Mouse (Mus musculus) hindbrain, postnatal 0 days (tissue): Measurements from ENCODE around the gene Lats1. TPM values are rescaled to one million over a fixed set of nuclear protein-coding genes. Genes with fewer than 3 reads are reported as not detected.

Experiments
- ATAC-seq: fragments of 200-750 bp; cut with Nextera tagmentation; 2 replicates; pipeline ENCODE4 v1.8.0; 2017; ENCODE audit warnings: mild to moderate bottlenecking, moderate TSS enrichment, moderate library complexity
- DNase-seq: peaks from one replicate; pipeline ENCODE4 v3.0.0-alpha.2; 2015; ENCODE audit warnings: low spot score
- H3K27ac ChIP-seq: fragments of 300-500 bp; sonication (generic); 2 replicates; pipeline ENCODE4 v1.5.1; 2014; ENCODE audit warnings: mild to moderate bottlenecking
- H3K27me3 ChIP-seq: fragments of 300-500 bp; sonication (generic); 2 replicates; pipeline ENCODE4 v1.6.1; 2014; ENCODE audit warnings: low read length, mixed read lengths; ENCODE audit not compliant: insufficient read depth
- H3K36me3 ChIP-seq: fragments of 300-500 bp; sonication (generic); 2 replicates; pipeline ENCODE4 v1.6.1; 2014; ENCODE audit warnings: low read length, mixed read lengths; ENCODE audit not compliant: insufficient read depth
- H3K4me1 ChIP-seq: fragments of 300-500 bp; sonication (generic); 2 replicates; pipeline ENCODE4 v1.6.1; 2014; ENCODE audit warnings: antibody characterized with exemption, low read length, mixed read lengths; ENCODE audit not compliant: insufficient read depth
- H3K4me2 ChIP-seq: fragments of 300-500 bp; sonication (generic); 2 replicates; pipeline ENCODE4 v1.6.1; 2014; ENCODE audit warnings: low read depth, mild to moderate bottlenecking, low read length, moderate library complexity, mixed read lengths
- H3K4me3 ChIP-seq: fragments of 300-500 bp; sonication (generic); 2 replicates; pipeline ENCODE4 v1.5.1; 2014; ENCODE audit warnings: low read length
- H3K9ac ChIP-seq: fragments of 300-500 bp; sonication (generic); replicated peaks from 2 replicates; pipeline ENCODE4 v1.6.1; 2014; ENCODE audit warnings: mild to moderate bottlenecking, low read length, moderate library complexity, mixed read lengths
- H3K9me3 ChIP-seq: fragments of 300-500 bp; sonication (generic); 2 replicates; pipeline ENCODE4 v1.6.1; 2016; ENCODE audit warnings: low read length, mixed read lengths
- CTCF ChIP-seq: IDR thresholded peaks from 2 replicates; pipeline ENCODE4 v1.5.1; 2016; ENCODE audit warnings: antibody characterized with exemption, control low read depth, low read depth
- WGBS: fragments of 180-500 bp; shearing (Covaris S2); extraction: QIAGEN DNeasy Blood & Tissue Kit; methylation state at CpG from one replicate; pipeline ENCODE4 v1.1.7; 2014; 5-methylcytosine and 5-hydroxymethylcytosine counted together
- polyA plus RNA-seq: library from polyadenylated mRNA; unstranded; fragments of >200 nt; fragmentation: Nextera tagmentation; extraction: Ambion mirVana; gene quantifications from 2 replicates; pipeline ENCODE4 v1.2.1, GENCODE M21; 2015
- total RNA-seq: library from RNA; depleted of rRNA; stranded (reverse); fragments of >200 nt; gene quantifications from 2 replicates; pipeline ENCODE4 v1.2.3, GENCODE M21; 2014; rRNA removed

The Lats1 gene
- total and polyA plus RNA-seq, 2 experiments from 2014 or later: 7.1 to 39.2 TPM

DNA sequence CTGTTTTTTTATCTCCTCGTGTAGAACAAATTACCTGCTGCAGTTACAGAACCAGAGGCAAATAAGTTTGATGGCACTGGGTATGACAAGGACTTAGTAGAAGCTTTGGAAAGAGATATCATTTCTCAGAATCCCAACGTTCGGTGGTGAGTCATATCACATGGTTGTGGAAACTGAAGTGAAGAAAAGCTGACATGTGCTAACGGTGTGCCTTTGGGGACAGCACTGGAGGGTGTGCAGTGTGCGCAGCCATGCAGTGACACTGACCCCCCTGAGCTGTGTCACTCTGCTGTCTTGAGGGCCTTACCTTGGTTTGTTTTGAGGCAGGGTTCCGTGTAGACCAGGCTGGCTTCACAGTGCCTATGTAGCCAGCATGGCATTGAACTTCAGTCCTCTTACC is 67.7 kb downstream of the Lats1 start:
- H3K36me3 ChIP-seq: peaks cover 35% of the 10 kb centered on the region

DNA sequence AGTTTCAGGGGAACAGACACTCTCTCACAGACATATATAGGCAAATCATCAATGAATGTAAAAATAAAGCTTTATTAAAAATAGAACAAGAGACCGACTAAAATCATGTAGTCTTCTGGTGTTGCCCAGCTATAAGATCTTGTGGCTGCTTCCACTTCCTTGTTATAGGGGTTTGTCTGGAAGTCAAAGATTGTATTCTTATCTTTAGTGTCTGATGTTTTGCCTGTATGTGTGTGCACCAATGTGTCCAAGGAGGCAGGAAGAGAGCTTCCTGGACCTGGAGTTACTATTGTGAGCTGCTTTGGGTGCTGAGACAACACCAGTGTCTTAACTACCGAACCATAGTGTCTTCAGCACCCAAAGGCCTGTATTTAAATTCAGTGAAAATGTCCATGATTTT is 76.5 kb downstream of the Lats1 start:
- Histone ChIP-seq H3K27ac (no peak overlapping the region), H3K9me3 (no peaks in the 10 kb centered on the region), H3K4me3 (no peak overlapping the region), H3K4me1 (no peaks in the 10 kb centered on the region), H3K27me3 (no peaks in the 10 kb centered on the region), H3K36me3 (peaks cover 13% of the 10 kb centered on the region), H3K9ac (no peak overlapping the region), H3K4me2 (no peak overlapping the region)
- DNase-seq (no peak), ATAC-seq (no peak)
- WGBS: 94% methylated on average over 2 of the region's 2 CpGs
- TF ChIP-seq CTCF: no peak

More for the DNA sequence above, 67.7 kb downstream of the Lats1 start:
- H3K27ac ChIP-seq: no peak overlapping the region
- no peaks in the 10 kb centered on the region for H3K27me3 ChIP-seq
- ATAC-seq (no peak), DNase-seq (no peak)
- no peak overlapping the region for H3K4me3 ChIP-seq
- H3K9me3 ChIP-seq: no peaks in the 10 kb centered on the region
- H3K9ac ChIP-seq: no peak overlapping the region
- 93% methylated on average over 6 of the region's 6 CpGs for WGBS
- TF ChIP-seq CTCF: no peak
- H3K4me2 ChIP-seq: no peak overlapping the region
- no peaks in the 10 kb centered on the region for H3K4me1 ChIP-seq

Other genes starting within 250 kb of the Lats1 start
- 2.4 and 7.1 TPM in 2 replicates for gene Ulbp1, start 207.6 kb upstream of the Lats1 start, total RNA-seq
- gene Ulbp1, start 207.6 kb upstream of the Lats1 start, polyA plus RNA-seq: 0.61 and 0.67 TPM in 2 replicates
- gene Lrp11, start 91.4 kb upstream of the Lats1 start, total RNA-seq: 162 and 204 TPM in 2 replicates
- gene Lrp11, start 91.4 kb upstream of the Lats1 start, polyA plus RNA-seq: 55.4 and 56.1 TPM in 2 replicates
- gene Nup43, start 13.7 kb upstream of the Lats1 start, total RNA-seq: 10.2 and 11.6 TPM in 2 replicates
- gene Nup43, start 13.7 kb upstream of the Lats1 start, polyA plus RNA-seq: 20.2 and 20.9 TPM in 2 replicates
- 65.7 and 72.7 TPM in 2 replicates for gene Pcmt1, start 78 bp upstream of the Lats1 start, total RNA-seq
- 188 and 202 TPM in 2 replicates for gene Pcmt1, start 78 bp upstream of the Lats1 start, polyA plus RNA-seq
- gene Katna1, start 44.8 kb downstream of the Lats1 start, total RNA-seq: 5.2 and 11.2 TPM in 2 replicates
- 18.6 and 26.0 TPM in 2 replicates for gene Katna1, start 44.8 kb downstream of the Lats1 start, polyA plus RNA-seq
- 14.6 and 24.2 TPM in 2 replicates for gene Ginm1, start 111.6 kb downstream of the Lats1 start, total RNA-seq
- 78.8 and 83.6 TPM in 2 replicates for gene Ginm1, start 111.6 kb downstream of the Lats1 start, polyA plus RNA-seq
- 17.9 and 18.0 TPM in 2 replicates for gene Ppil4, start 111.7 kb downstream of the Lats1 start, total RNA-seq
- 42.7 and 43.3 TPM in 2 replicates for gene Ppil4, start 111.7 kb downstream of the Lats1 start, polyA plus RNA-seq
- 0.10 TPM in 1 of 2 replicates, not detected in the other for gene Zc3h12d, start 151.3 kb downstream of the Lats1 start, total RNA-seq
- 0.23 and 0.28 TPM in 2 replicates for gene Zc3h12d, start 151.3 kb downstream of the Lats1 start, polyA plus RNA-seq